10 mouse cellular contexts compared by ENCODE assay signal in the genomic region with DNA sequence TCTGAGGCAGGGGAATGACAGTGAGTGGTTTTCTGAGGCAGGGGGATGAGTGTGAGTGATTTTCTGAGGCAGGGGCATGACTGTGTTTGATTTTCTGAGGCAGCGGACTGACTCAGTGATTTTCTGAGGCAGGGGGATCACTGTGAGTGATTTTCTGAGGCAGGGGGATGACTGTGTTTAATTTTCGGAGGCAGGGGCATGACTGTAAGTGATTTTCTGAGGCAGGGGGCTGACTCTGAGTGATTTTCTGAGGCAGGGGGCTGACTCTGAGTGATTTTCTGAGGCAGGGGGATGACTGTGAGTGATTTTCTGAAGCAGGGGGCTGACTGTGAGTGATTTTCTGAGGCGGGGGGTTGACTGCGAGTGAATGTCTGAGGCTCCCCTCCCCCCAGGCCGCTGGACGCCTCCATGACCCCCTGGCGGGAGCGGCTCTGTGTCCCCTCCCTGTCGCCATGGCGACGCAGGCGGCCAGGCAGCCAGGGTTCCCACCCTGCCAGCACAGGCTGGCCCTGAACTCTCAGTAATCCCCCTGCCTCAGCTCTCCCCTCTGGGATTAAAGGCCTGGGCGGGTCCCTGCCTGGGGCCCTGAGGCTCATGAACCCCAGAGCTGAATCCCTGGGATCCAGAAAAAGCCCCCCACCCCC. TPM values are rescaled to one million over a fixed set of nuclear protein-coding genes. Genes with fewer than 3 reads are reported as not detected.
DNase-seq lines count a peak whose midpoint lies in the region; ATAC-seq and TF ChIP-seq lines count a peak whose summit lies in the region.
"Not testable (repeated sequence)": the region's sequence is repeated elsewhere in the genome, so short reads cannot be mapped to it uniquely, and the experiment has no call there.
"Had no signal": no experiment of that assay in that cellular context is flagged by ENCODE, and none has a peak within 500 bp of the region (broad histone marks: within the 10 kb centered on the region; RNA-seq: fewer than 3 reads in every experiment).

No protein-coding gene starts in this region.

- intact Hi-C loops in heart, postnatal 25 days (cut with DNase I); left cerebral cortex, postnatal 4 days (cut with DNase I): not testable (repeated sequence)

- not testable (repeated sequence) for H3K4me2 ChIP-seq in midbrain, embryonic 11.5 days

- peak; percentile 35 for DNase-seq in MN1 (ENCODE audit: low spot score)
- DNase-seq in cerebellum, adult 2 months: peak; percentile 31 to 45
- peak; percentile 78 for DNase-seq in forebrain, embryonic 10.5 days (ENCODE audit: extremely low spot score, low spot score)
- DNase-seq in heart, postnatal 25 days (ENCODE audit: low spot score): peak; percentile 33
- peak; percentile 79 for DNase-seq in left cerebral cortex, postnatal 4 days
- peak; percentile 89 for DNase-seq in midbrain, embryonic 11.5 days (ENCODE audit: low spot score, missing footprints)
- DNase-seq in spleen, postnatal 10 days (ENCODE audit: low spot score in 2 of 2): peak; percentile 16 to 72
- peak; percentile 44 for DNase-seq in urinary bladder, adult 2 months (ENCODE audit: low spot score)

- H3K9me3 ChIP-seq in forebrain, embryonic 10.5 days: peaks cover 23% of the 10 kb centered on the region
- H3K9me3 ChIP-seq in midbrain, embryonic 11.5 days (ENCODE audit: control insufficient read depth, low read length): not testable (repeated sequence)

- not testable (repeated sequence) for ATAC-seq in midbrain, embryonic 11.5 days (ENCODE audit: low FRiP score)

- not testable (repeated sequence) for H3K9ac ChIP-seq in midbrain, embryonic 11.5 days (ENCODE audit: low read length)

- TF ChIP-seq CTCF in cerebellum, adult 2 months (IDR thresholded peaks at IDR 0.05; ENCODE audit: borderline replicate concordance, insufficient read depth, low read depth, low read length): not testable (repeated sequence)

- H3K27me3 ChIP-seq in cerebellum, adult 2 months (ENCODE audit: control insufficient read depth, insufficient read depth, low read length); forebrain, embryonic 10.5 days (ENCODE audit: poor library complexity, severe bottlenecking); midbrain, embryonic 11.5 days (ENCODE audit: control insufficient read depth, insufficient read depth, low read length): not testable (repeated sequence)

- 52% methylated on average over 13 of the region's 13 CpGs for WGBS in cerebellum, adult 2 months
- WGBS in forebrain, embryonic 10.5 days: 53% methylated on average over 13 of the region's 13 CpGs
- WGBS in midbrain, embryonic 11.5 days: 38% methylated on average over 13 of the region's 13 CpGs

- H3K36me3 ChIP-seq in forebrain, embryonic 10.5 days (replicated peaks); midbrain, embryonic 11.5 days (ENCODE audit: control insufficient read depth, insufficient read depth, low read length): not testable (repeated sequence)

- H3K27ac ChIP-seq in cerebellum, adult 2 months (ENCODE audit: insufficient read depth, low read length); forebrain, embryonic 10.5 days; midbrain, embryonic 11.5 days (ENCODE audit: low read depth, low read length): not testable (repeated sequence)

- not testable (repeated sequence) for H3K4me3 ChIP-seq in cerebellum, adult 2 months (replicated peaks; ENCODE audit: insufficient read depth, low read depth, low read length); forebrain, embryonic 10.5 days; midbrain, embryonic 11.5 days (ENCODE audit: low read depth, low read length)

- TF ChIP-seq POLR2A in cerebellum, adult 2 months (IDR thresholded peaks at IDR 0.05; ENCODE audit: borderline replicate concordance, insufficient read depth, low read length): not testable (repeated sequence)

- not testable (repeated sequence) for H3K4me1 ChIP-seq in cerebellum, adult 2 months (ENCODE audit: control insufficient read depth, insufficient read depth, low read length); forebrain, embryonic 10.5 days; midbrain, embryonic 11.5 days (ENCODE audit: control insufficient read depth, insufficient read depth, low read length)

RNA-seq across cellular contexts. Expression of gene Ccl28, which starts 20.8 kb away (rescaled TPM):
- polyA plus RNA-seq in cerebellum, adult 2 months (2012; rRNA removed): 0.24 and 0.47 TPM in 2 replicates
- 0.06 and 0.19 TPM in 2 replicates for polyA plus RNA-seq in forebrain, embryonic 10.5 days (2016; fragmentation: Nextera tagmentation; extraction: Ambion mirVana)
- total RNA-seq in heart, postnatal 25 days (2021): under 1 TPM in 1 of 2 experiments, not detected in 1; 0.06 TPM
- total RNA-seq in left cerebral cortex, postnatal 4 days (2021): 1 to 10 TPM in 1 of 2 experiments, under 1 TPM in 1; 0.68 to 2.8 TPM
- 0.10 and 0.17 TPM in 2 replicates for polyA plus RNA-seq in midbrain, embryonic 11.5 days (2014; fragmentation: Nextera tagmentation; extraction: Ambion mirVana)
- 0.14 and 0.16 TPM in 2 replicates for polyA plus RNA-seq in urinary bladder, adult 2 months (2012; rRNA removed)
- polyA plus RNA-seq: heart, embryonic 15.5 days; liver, embryonic 15.5 days had no signal

Comparison
In these comparisons a context has a peak if more than half of its experiments do, and no peak if none do; other contexts are left out.
1. DNase-seq: peak in every context shown above with its lines; median percentile 89 in midbrain, embryonic 11.5 days; 79 in left cerebral cortex, postnatal 4 days; 78 in forebrain, embryonic 10.5 days; 44 in spleen, postnatal 10 days; 44 in urinary bladder, adult 2 months; 38 in cerebellum, adult 2 months; 35 in MN1; 33 in heart, postnatal 25 days.